ENCODE assay signal across 10 mouse cellular contexts in the genomic region with DNA sequence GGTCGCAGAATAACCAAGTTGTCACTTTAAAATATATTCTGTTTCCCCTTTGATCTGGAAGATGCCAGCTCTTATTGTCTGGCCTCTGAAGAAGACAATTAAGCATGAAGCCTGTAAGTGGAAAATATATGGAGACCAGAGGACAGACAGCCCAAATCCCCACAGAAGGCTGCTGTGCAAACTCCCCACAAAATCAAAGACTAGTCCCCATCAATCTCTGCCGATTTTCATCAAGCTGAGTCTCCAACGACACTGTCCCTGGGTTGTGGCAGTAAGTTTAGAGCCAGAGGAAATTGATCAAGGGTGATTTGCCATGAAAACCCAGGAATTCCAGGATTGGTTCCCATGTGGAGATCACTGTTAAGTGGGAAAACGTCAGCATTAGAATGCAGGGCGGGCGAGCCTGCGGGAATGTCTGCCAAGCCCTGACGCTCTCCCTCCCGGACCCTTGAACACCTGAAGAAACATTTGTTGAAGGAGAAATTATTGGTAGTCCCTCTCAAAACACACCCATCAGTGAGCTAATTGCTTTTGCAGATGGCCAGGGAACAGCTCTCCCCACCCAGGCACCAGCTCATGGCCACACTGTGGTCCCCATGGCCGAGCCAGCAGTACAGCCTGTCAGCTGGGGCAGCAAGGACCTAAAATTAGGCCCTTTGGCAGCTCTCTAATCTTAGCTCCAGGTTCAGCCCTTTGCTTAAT.
DNase-seq lines count a peak whose midpoint lies in the region; ATAC-seq and TF ChIP-seq lines count a peak whose summit lies in the region.
"Had no signal": no experiment of that assay in that cellular context is flagged by ENCODE, and none has a peak within 500 bp of the region (broad histone marks: within the 10 kb centered on the region; RNA-seq: fewer than 3 reads in every experiment).

No protein-coding gene starts in this region.

- peak; percentile 59 for DNase-seq in gastrocnemius, adult 18-20 months (ENCODE audit: low spot score)
- DNase-seq in gastrocnemius, postnatal 36 days: no peak
- DNase-seq in cerebellum, postnatal 25 days: peak; percentile 54 to 58
- DNase-seq in gastrocnemius, postnatal 25 days: peak; percentile 55
- no peak for DNase-seq in lung, adult 2 months
- no peak for DNase-seq in left cerebral cortex, adult 11 months (ENCODE audit: low spot score)
- DNase-seq: kidney, postnatal 10 days had no signal

- intact Hi-C loops in gastrocnemius, postnatal 36 days (cut with DNase I): no loop called here

- H3K9ac ChIP-seq in midbrain, embryonic 13.5 days (replicated peaks): no peak overlapping the region
- no peak overlapping the region for H3K9ac ChIP-seq in liver, embryonic 12.5 days

- 39% methylated on average over 10 of the region's 10 CpGs for WGBS in midbrain, embryonic 13.5 days
- WGBS in liver, embryonic 12.5 days (ENCODE audit: insufficient replicate concordance): 65% methylated on average over 10 of the region's 10 CpGs
- WGBS in lung, adult 2 months: 63% methylated on average over 10 of the region's 10 CpGs

- no peak for ATAC-seq in midbrain, embryonic 13.5 days
- no peak for ATAC-seq in liver, embryonic 12.5 days
- ATAC-seq: lung, postnatal 0 days had no signal

- H3K27ac ChIP-seq in midbrain, embryonic 13.5 days: peak overlapping the region; percentile 84
- H3K27ac ChIP-seq in liver, embryonic 12.5 days: no peak overlapping the region

- no peaks in the 10 kb centered on the region for H3K36me3 ChIP-seq in midbrain, embryonic 13.5 days
- no peaks in the 10 kb centered on the region for H3K36me3 ChIP-seq in liver, embryonic 12.5 days

- no peaks in the 10 kb centered on the region for H3K9me3 ChIP-seq in midbrain, embryonic 13.5 days
- H3K9me3 ChIP-seq in liver, embryonic 12.5 days (replicated peaks): no peaks in the 10 kb centered on the region

- peaks cover 25% of the 10 kb centered on the region for H3K4me1 ChIP-seq in midbrain, embryonic 13.5 days (replicated peaks)
- no peaks in the 10 kb centered on the region for H3K4me1 ChIP-seq in liver, embryonic 12.5 days
- H3K4me1 ChIP-seq in lung, adult 2 months (ENCODE audit: control insufficient read depth, insufficient read depth, low read length): no peaks in the 10 kb centered on the region

- no peak for TF ChIP-seq POLR2A in lung, adult 2 months (IDR thresholded peaks at IDR 0.05; ENCODE audit: borderline replicate concordance, extremely low read depth, low read depth, low read length)

- TF ChIP-seq CTCF in lung, adult 2 months (IDR thresholded peaks at IDR 0.05; ENCODE audit: insufficient read depth, low read length): no peak

- H3K4me3 ChIP-seq in midbrain, embryonic 13.5 days (replicated peaks): no peak overlapping the region
- no peak overlapping the region for H3K4me3 ChIP-seq in liver, embryonic 12.5 days
- H3K4me3 ChIP-seq in lung, adult 2 months (replicated peaks; ENCODE audit: extremely low read depth, low read depth, low read length): no peak overlapping the region

- no peak overlapping the region for H3K4me2 ChIP-seq in midbrain, embryonic 13.5 days (replicated peaks)
- H3K4me2 ChIP-seq in liver, embryonic 12.5 days: no peak overlapping the region

- H3K27me3 ChIP-seq in midbrain, embryonic 13.5 days: 0 out of 2 replicates have a peak, but pooled peaks cover 9% of the 10 kb centered on the region
- 0 out of 2 replicates have a peak, but pooled peaks cover 4% of the 10 kb centered on the region for H3K27me3 ChIP-seq in liver, embryonic 12.5 days (replicated peaks)

Comparison
In these comparisons a context has a peak if more than half of its experiments do, and no peak if none do; other contexts are left out.
1. DNase-seq: peak in gastrocnemius, adult 18-20 months (single experiment), cerebellum, postnatal 25 days (2 of 2) and gastrocnemius, postnatal 25 days (single experiment); none in gastrocnemius, postnatal 36 days (0 of 2), lung, adult 2 months (single experiment) and left cerebral cortex, adult 11 months (single experiment).